Mouse (Mus musculus) retina, postnatal 7 days (tissue): ENCODE results near the gene Anapc7.
"Not testable (repeated sequence)": the region's sequence is repeated elsewhere in the genome, so short reads cannot be mapped to it uniquely, and the experiment has no call there.

Experiments
- DNase-seq: peaks from one replicate; pipeline ENCODE4 v3.0.0-alpha.2; 2012; ENCODE audit warnings: low read depth, low spot score

Gene Anapc7

GRCm38 (mm10) chr5:122451324-122451723 lies 29.8 kb downstream of the Anapc7 start:
- DNase-seq = no peak

GRCm38 (mm10) chr5:122452194-122452593 lies 30.7 kb downstream of the Anapc7 start:
- no peak for DNase-seq

GRCm38 (mm10) chr5:122453188-122453587 lies 31.7 kb downstream of the Anapc7 start:
- DNase-seq = no peak

- no peak for DNase-seq
Observed at GRCm38 (mm10) chr5:122454442-122454841, 32.9 kb downstream of the Anapc7 start.

GRCm38 (mm10) chr5:122454883-122455282 lies 33.4 kb downstream of the Anapc7 start:
- no peak for DNase-seq

GRCm38 (mm10) chr5:122455584-122455983 lies 34.1 kb downstream of the Anapc7 start:
- DNase-seq = no peak

GRCm38 (mm10) chr5:122457054-122457453 lies 35.6 kb downstream of the Anapc7 start:
- not testable (repeated sequence) for DNase-seq

GRCm38 (mm10) chr5:122458066-122458465 lies 36.6 kb downstream of the Anapc7 start:
- DNase-seq = no peak

GRCm38 (mm10) chr5:122459335-122459734 lies 37.8 kb downstream of the Anapc7 start:
- DNase-seq = no peak

GRCm38 (mm10) chr5:122460656-122461055 lies 39.2 kb downstream of the Anapc7 start:
- DNase-seq = no peak

GRCm38 (mm10) chr5:122461431-122461830 lies 39.9 kb downstream of the Anapc7 start:
- DNase-seq = no peak

- no peak for DNase-seq
Observed at GRCm38 (mm10) chr5:122471658-122472057, 50.2 kb downstream of the Anapc7 start.

- no peak for DNase-seq
Observed at GRCm38 (mm10) chr5:122474643-122475363, 53.3 kb downstream of the Anapc7 start.

GRCm38 (mm10) chr5:122476078-122476477 lies 54.6 kb downstream of the Anapc7 start:
- no peak for DNase-seq

- no peak for DNase-seq
Observed at GRCm38 (mm10) chr5:122477492-122477891, 56.0 kb downstream of the Anapc7 start.

GRCm38 (mm10) chr5:122479131-122479530 lies 57.6 kb downstream of the Anapc7 start:
- DNase-seq = no peak

GRCm38 (mm10) chr5:122481844-122482243 lies 60.4 kb downstream of the Anapc7 start:
- no peak for DNase-seq

GRCm38 (mm10) chr5:122482733-122483391 lies 61.4 kb downstream of the Anapc7 start:
- no peak for DNase-seq

- DNase-seq = not testable (repeated sequence)
Observed at GRCm38 (mm10) chr5:122486243-122486642, 64.8 kb downstream of the Anapc7 start.

- no peak for DNase-seq
Observed at GRCm38 (mm10) chr5:122487825-122488224, 66.3 kb downstream of the Anapc7 start.

GRCm38 (mm10) chr5:122490148-122490547 lies 68.7 kb downstream of the Anapc7 start:
- DNase-seq = no peak

- no peak for DNase-seq
Observed at GRCm38 (mm10) chr5:122491385-122491784, 69.9 kb downstream of the Anapc7 start.

- no peak for DNase-seq
Observed at GRCm38 (mm10) chr5:122493035-122493434, 71.5 kb downstream of the Anapc7 start.
